ENCODE assay signal across 9 mouse cellular contexts in genomic region chr7:44471880-44472557, GRCm38 (mm10). TPM values are rescaled to one million over a fixed set of nuclear protein-coding genes. Genes with fewer than 3 reads are reported as not detected.
DNase-seq lines count a peak whose midpoint lies in the region; ATAC-seq and TF ChIP-seq lines count a peak whose summit lies in the region.
"Had no signal": no experiment of that assay in that cellular context is flagged by ENCODE, and none has a peak within 500 bp of the region (broad histone marks: within the 10 kb centered on the region; RNA-seq: fewer than 3 reads in every experiment).

No protein-coding gene starts in this region.

- intact Hi-C loops in heart, postnatal 36 days (cut with DNase I): loop anchor here (5.0 kb wide), 1 partner anchor 225 kb away; the partner anchor contains the start of genes 1700028J19Rik and 2410002F23Rik

- WGBS in stomach, postnatal 0 days: 34% methylated on average over 6 of the region's 6 CpGs
- WGBS in midbrain, embryonic 11.5 days: 45% methylated on average over 6 of the region's 6 CpGs

- H3K27ac ChIP-seq in stomach, postnatal 0 days (replicated peaks): no peak overlapping the region
- no peak overlapping the region for H3K27ac ChIP-seq in midbrain, embryonic 11.5 days (ENCODE audit: low read depth, low read length)

- peak; percentile 3 for DNase-seq in thymus, postnatal 4 days
- DNase-seq in thymus, postnatal 14 days: no peak
- DNase-seq in heart, postnatal 36 days: peak; percentile 60 to 68
- DNase-seq in stomach, postnatal 0 days (ENCODE audit: low spot score): no peak
- no peak for DNase-seq in kidney, postnatal 36 days
- DNase-seq in midbrain, embryonic 11.5 days (ENCODE audit: low spot score, missing footprints): no peak
- DNase-seq: adrenal gland, adult 8-10 months had no signal

- H3K9ac ChIP-seq in stomach, postnatal 0 days (ENCODE audit: low read length): no peak overlapping the region
- no peak overlapping the region for H3K9ac ChIP-seq in midbrain, embryonic 11.5 days (ENCODE audit: low read length)

- peak overlapping the region; percentile 81 for H3K4me3 ChIP-seq in erythroblast, embryonic 14.5 days (replicated peaks)
- H3K4me3 ChIP-seq in stomach, postnatal 0 days (ENCODE audit: low read depth, low read length): no peak overlapping the region
- H3K4me3 ChIP-seq in midbrain, embryonic 11.5 days (ENCODE audit: low read depth, low read length): no peak overlapping the region

- H3K27me3 ChIP-seq in erythroblast, embryonic 14.5 days (ENCODE audit: control insufficient read depth): peaks cover 35% of the 10 kb centered on the region
- no peaks in the 10 kb centered on the region for H3K27me3 ChIP-seq in stomach, postnatal 0 days (ENCODE audit: control insufficient read depth, insufficient read depth, low read length)
- no peaks in the 10 kb centered on the region for H3K27me3 ChIP-seq in midbrain, embryonic 11.5 days (ENCODE audit: control insufficient read depth, insufficient read depth, low read length)

- no peak for TF ChIP-seq CTCF in stomach, postnatal 0 days (IDR thresholded peaks at IDR 0.05; ENCODE audit: low read depth)

- no peaks in the 10 kb centered on the region for H3K9me3 ChIP-seq in erythroblast, embryonic 14.5 days (ENCODE audit: control insufficient read depth, low read length)
- H3K9me3 ChIP-seq in stomach, postnatal 0 days (ENCODE audit: control insufficient read depth, low read length): no peaks in the 10 kb centered on the region
- no peaks in the 10 kb centered on the region for H3K9me3 ChIP-seq in midbrain, embryonic 11.5 days (ENCODE audit: control insufficient read depth, low read length)

- no peak for ATAC-seq in erythroblast, adult 5-6 weeks (replicated peaks; ENCODE audit: low FRiP score, poor library complexity, severe bottlenecking)
- no peak for ATAC-seq in stomach, postnatal 0 days (ENCODE audit: low FRiP score, low TSS enrichment)
- ATAC-seq in midbrain, embryonic 11.5 days (ENCODE audit: low FRiP score): no peak

- peaks cover 49% of the 10 kb centered on the region for H3K36me3 ChIP-seq in erythroblast, embryonic 14.5 days (ENCODE audit: control insufficient read depth)
- no peaks in the 10 kb centered on the region for H3K36me3 ChIP-seq in stomach, postnatal 0 days (ENCODE audit: control insufficient read depth, insufficient read depth, low read length)
- H3K36me3 ChIP-seq in midbrain, embryonic 11.5 days (ENCODE audit: control insufficient read depth, insufficient read depth, low read length): no peaks in the 10 kb centered on the region

- no peak for TF ChIP-seq EP300 in stomach, postnatal 0 days (optimal IDR thresholded peaks at IDR 0.05)

- H3K4me2 ChIP-seq in stomach, postnatal 0 days (replicated peaks; ENCODE audit: low read depth): no peak overlapping the region
- H3K4me2 ChIP-seq in midbrain, embryonic 11.5 days: no peak overlapping the region

- peaks cover 81% of the 10 kb centered on the region for H3K4me1 ChIP-seq in erythroblast, embryonic 14.5 days (ENCODE audit: control insufficient read depth)
- H3K4me1 ChIP-seq in stomach, postnatal 0 days (replicated peaks; ENCODE audit: control insufficient read depth, insufficient read depth): no peaks in the 10 kb centered on the region
- H3K4me1 ChIP-seq in midbrain, embryonic 11.5 days (ENCODE audit: control insufficient read depth, insufficient read depth, low read length): peaks cover 19% of the 10 kb centered on the region

RNA-seq across cellular contexts. Expression of gene Josd2, which starts 4.2 kb away (rescaled TPM):
- 1,062 and 1,188 TPM in 2 replicates for polyA plus RNA-seq in erythroblast, embryonic 14.5 days (2012)
- 6.7 and 43.7 TPM in 2 replicates for total RNA-seq in erythroblast, adult 5-6 weeks (2015; ENCODE audit: low replicate concordance)
- 33.7 and 59.7 TPM in 2 replicates for total RNA-seq in erythroblast, adult 5-6 weeks (2017; ENCODE audit: low replicate concordance)
- 100 to 1,000 TPM; 127 to 143 TPM for total RNA-seq in heart, postnatal 36 days (2021)
- 32.8 and 33.7 TPM in 2 replicates for polyA plus RNA-seq in stomach, postnatal 0 days (2015; fragmentation: Nextera tagmentation; extraction: Ambion mirVana)
- polyA plus RNA-seq in midbrain, embryonic 11.5 days (2014; fragmentation: Nextera tagmentation; extraction: Ambion mirVana): 49.4 and 55.8 TPM in 2 replicates

RNA-seq across cellular contexts. Expression of gene Aspdh, which starts 6.8 kb away (rescaled TPM):
- 0.17 and 0.50 TPM in 2 replicates for polyA plus RNA-seq in erythroblast, embryonic 14.5 days (2012)
- total RNA-seq in erythroblast, adult 5-6 weeks (2015; ENCODE audit: low replicate concordance): not detected in 2 replicates
- total RNA-seq in erythroblast, adult 5-6 weeks (2017; ENCODE audit: low replicate concordance): not detected in 2 replicates
- total RNA-seq in heart, postnatal 36 days (2021): under 1 TPM; 0.65 to 0.75 TPM
- polyA plus RNA-seq in stomach, postnatal 0 days (2015; fragmentation: Nextera tagmentation; extraction: Ambion mirVana): 0.12 and 0.21 TPM in 2 replicates
- 1.8 and 2.9 TPM in 2 replicates for polyA plus RNA-seq in midbrain, embryonic 11.5 days (2014; fragmentation: Nextera tagmentation; extraction: Ambion mirVana)

RNA-seq across cellular contexts. Expression of gene Emc10, which starts 24.3 kb away (rescaled TPM):
- 26.0 and 30.5 TPM in 2 replicates for polyA plus RNA-seq in erythroblast, embryonic 14.5 days (2012)
- 17.9 and 19.2 TPM in 2 replicates for total RNA-seq in erythroblast, adult 5-6 weeks (2015; ENCODE audit: low replicate concordance)
- total RNA-seq in erythroblast, adult 5-6 weeks (2017; ENCODE audit: low replicate concordance): 12.4 and 13.4 TPM in 2 replicates
- total RNA-seq in heart, postnatal 36 days (2021): 10 to 100 TPM; 87.6 to 87.9 TPM
- 60.7 and 65.5 TPM in 2 replicates for polyA plus RNA-seq in stomach, postnatal 0 days (2015; fragmentation: Nextera tagmentation; extraction: Ambion mirVana)
- polyA plus RNA-seq in midbrain, embryonic 11.5 days (2014; fragmentation: Nextera tagmentation; extraction: Ambion mirVana): 91.8 and 99.3 TPM in 2 replicates

RNA-seq across cellular contexts. Expression of gene Fam71e1, which starts 24.4 kb away (rescaled TPM):
- 0.16 TPM in 1 of 2 replicates, not detected in the other for polyA plus RNA-seq in erythroblast, embryonic 14.5 days (2012)
- not detected in 2 replicates for total RNA-seq in erythroblast, adult 5-6 weeks (2015; ENCODE audit: low replicate concordance)
- not detected in 2 replicates for total RNA-seq in erythroblast, adult 5-6 weeks (2017; ENCODE audit: low replicate concordance)
- total RNA-seq in heart, postnatal 36 days (2021): 1 to 10 TPM; 3.1 to 3.2 TPM
- 5.9 and 8.3 TPM in 2 replicates for polyA plus RNA-seq in stomach, postnatal 0 days (2015; fragmentation: Nextera tagmentation; extraction: Ambion mirVana)
- 14.7 and 17.1 TPM in 2 replicates for polyA plus RNA-seq in midbrain, embryonic 11.5 days (2014; fragmentation: Nextera tagmentation; extraction: Ambion mirVana)

RNA-seq across cellular contexts. Expression of gene Lrrc4b, which starts 43.2 kb away (rescaled TPM):
- not detected in 2 replicates for polyA plus RNA-seq in erythroblast, embryonic 14.5 days (2012)
- not detected in 2 replicates for total RNA-seq in erythroblast, adult 5-6 weeks (2015; ENCODE audit: low replicate concordance)
- not detected in 2 replicates for total RNA-seq in erythroblast, adult 5-6 weeks (2017; ENCODE audit: low replicate concordance)
- total RNA-seq in heart, postnatal 36 days (2021): 10 to 100 TPM; 20.5 to 21.6 TPM
- polyA plus RNA-seq in stomach, postnatal 0 days (2015; fragmentation: Nextera tagmentation; extraction: Ambion mirVana): 0.36 and 0.52 TPM in 2 replicates
- polyA plus RNA-seq in midbrain, embryonic 11.5 days (2014; fragmentation: Nextera tagmentation; extraction: Ambion mirVana): 9.2 and 10.3 TPM in 2 replicates

Comparison
In these comparisons a context has a peak if more than half of its experiments do, and no peak if none do; other contexts are left out.
1. DNase-seq: peak in thymus, postnatal 4 days (single experiment) and heart, postnatal 36 days (2 of 2); none in thymus, postnatal 14 days (single experiment), stomach, postnatal 0 days (single experiment), kidney, postnatal 36 days (0 of 2) and midbrain, embryonic 11.5 days (single experiment).
2. RNA of gene Josd2, which starts 4.2 kb away (polyA plus RNA-seq): 1,062 to 1,188 TPM in erythroblast, embryonic 14.5 days; 49.4 to 55.8 TPM in midbrain, embryonic 11.5 days and 32.8 to 33.7 TPM in stomach, postnatal 0 days; every median in the first group is over 10 times any median in the second.